Mouse (Mus musculus) A20 (cell line): ENCODE data around the gene Otud3.
"Not testable (repeated sequence)": the region's sequence is repeated elsewhere in the genome, so short reads cannot be mapped to it uniquely, and the experiment has no call there.

Experiments
- DNase-seq: peaks from one replicate; pipeline ENCODE4 v3.0.0-alpha.2; 2011; ENCODE audit warnings: low read depth, low spot score

The Otud3 gene

GRCm38 (mm10) chr4:138892655-138893054 is 21.1 kb downstream of the Otud3 start:
- no peak for DNase-seq

- DNase-seq = no peak
Measured at GRCm38 (mm10) chr4:138889635-138890034, 24.1 kb downstream of the Otud3 start.

- no peak for DNase-seq
Measured at GRCm38 (mm10) chr4:138889165-138889564, 24.6 kb downstream of the Otud3 start.

- DNase-seq = peak; percentile 92
Measured at GRCm38 (mm10) chr4:138884261-138884660, 29.5 kb downstream of the Otud3 start.

- DNase-seq = no peak
Measured at GRCm38 (mm10) chr4:138882179-138882578, 31.6 kb downstream of the Otud3 start.

- DNase-seq = no peak
Measured at GRCm38 (mm10) chr4:138880811-138881584, 32.7 kb downstream of the Otud3 start.

GRCm38 (mm10) chr4:138879808-138880207 is 33.9 kb downstream of the Otud3 start:
- no peak for DNase-seq

GRCm38 (mm10) chr4:138878783-138879182 is 35.0 kb downstream of the Otud3 start:
- no peak for DNase-seq

- DNase-seq = no peak
Measured at GRCm38 (mm10) chr4:138877731-138878130, 36.0 kb downstream of the Otud3 start, which contains the start of gene Pla2g2e. Gene Pla2g2e (plus strand): TSS chr4:138877942.

GRCm38 (mm10) chr4:138875986-138876385 is 37.8 kb downstream of the Otud3 start:
- DNase-seq = no peak

- DNase-seq = not testable (repeated sequence)
Measured at GRCm38 (mm10) chr4:138875275-138875674, 38.5 kb downstream of the Otud3 start.

GRCm38 (mm10) chr4:138873864-138874263 is 39.9 kb downstream of the Otud3 start, which contains the start of gene Gm13030:
Gene Gm13030 (minus strand): TSS chr4:138873964.
- no peak for DNase-seq

- DNase-seq = no peak
Measured at GRCm38 (mm10) chr4:138868666-138869065, 45.1 kb downstream of the Otud3 start.

- peak; percentile 79 for DNase-seq
Measured at GRCm38 (mm10) chr4:138866413-138866812, 47.3 kb downstream of the Otud3 start.

- no peak for DNase-seq
Measured at GRCm38 (mm10) chr4:138865991-138866390, 47.8 kb downstream of the Otud3 start.

GRCm38 (mm10) chr4:138865092-138865491 is 48.7 kb downstream of the Otud3 start:
- DNase-seq = no peak

- peak; percentile 41 for DNase-seq
Measured at GRCm38 (mm10) chr4:138863344-138863998, 50.3 kb downstream of the Otud3 start, which contains the start of gene Pla2g5. Gene Pla2g5 (minus strand): TSS chr4:138863482.

GRCm38 (mm10) chr4:138859728-138860127 is 54.0 kb downstream of the Otud3 start:
- no peak for DNase-seq

- DNase-seq = peak; percentile 18
Measured at GRCm38 (mm10) chr4:138859245-138859644, 54.5 kb downstream of the Otud3 start.

- no peak for DNase-seq
Measured at GRCm38 (mm10) chr4:138858446-138858845, 55.3 kb downstream of the Otud3 start.

GRCm38 (mm10) chr4:138857576-138857975 is 56.2 kb downstream of the Otud3 start:
- no peak for DNase-seq

GRCm38 (mm10) chr4:138856491-138856890 is 57.3 kb downstream of the Otud3 start:
- peak; percentile 88 for DNase-seq
